Mouse (Mus musculus) ZHBTc4 (cell line): ENCODE data around the gene Nfkbib.

ENCODE experiments used
- DNase-seq: peaks from one replicate; pipeline ENCODE4 v3.0.0-alpha.2; 2011; ENCODE audit warnings: low read depth, low spot score

Gene Nfkbib

DNA sequence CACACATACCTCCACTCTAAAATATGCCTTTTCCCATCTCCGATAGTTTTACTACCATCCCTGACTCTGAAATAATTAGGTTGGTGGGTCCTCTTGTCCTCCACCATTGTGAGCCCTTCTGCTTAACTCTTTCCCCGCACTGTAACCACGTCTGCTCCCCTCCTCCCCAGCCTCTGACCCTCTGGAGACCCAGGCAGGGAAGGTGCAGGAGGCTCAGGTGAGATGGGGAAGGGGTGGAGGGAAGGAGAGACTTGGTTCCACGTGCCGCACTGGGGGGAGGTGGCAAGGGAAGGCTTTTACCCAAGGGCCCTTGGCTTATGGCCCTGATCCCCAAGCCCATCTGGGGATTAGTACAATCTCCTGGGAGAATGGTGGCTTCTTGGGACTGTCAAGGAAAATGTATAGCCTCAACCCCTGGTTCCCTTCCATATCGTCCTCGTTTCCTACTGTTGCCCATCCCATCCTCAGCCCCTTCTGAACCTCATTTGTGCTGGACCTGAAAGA, at the start of gene Nfkbib:
TSS of gene Nfkbib (minus strand) at position 51 of the 504 bp plus-strand sequence.
- no peak for DNase-seq

- DNase-seq = no peak
These were observed 49.6 kb upstream of the Nfkbib start for GRCm38 (mm10) chr7:28816920-28817319.

- DNase-seq = no peak
These were observed 48.9 kb upstream of the Nfkbib start for GRCm38 (mm10) chr7:28816201-28816600.

- no peak for DNase-seq
These were observed 47.9 kb upstream of the Nfkbib start for GRCm38 (mm10) chr7:28815230-28815629.

GRCm38 (mm10) chr7:28814306-28815034, 47.2 kb upstream of the Nfkbib start:
- no peak for DNase-seq

DNA sequence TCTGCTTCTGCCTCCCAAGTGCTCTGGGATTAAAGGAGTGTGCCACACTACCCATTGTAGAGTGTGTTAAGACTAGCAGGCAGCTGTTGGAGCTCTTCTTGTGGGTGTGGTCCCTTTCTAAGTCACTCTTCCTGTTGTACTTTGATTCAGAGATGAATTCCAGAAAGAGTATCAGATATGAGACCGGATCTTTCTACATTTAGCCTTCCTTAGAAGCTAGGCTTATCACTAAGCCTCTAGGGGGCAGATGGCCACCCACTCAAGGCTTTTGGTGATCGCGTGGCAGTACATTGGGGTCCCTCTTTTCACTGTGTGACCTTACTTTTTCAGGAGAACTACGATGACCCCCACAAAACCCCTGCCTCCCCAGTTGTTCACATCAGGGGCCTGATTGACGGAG, 45.6 kb upstream of the Nfkbib start:
- no peak for DNase-seq

- DNase-seq = no peak
These were observed 45.1 kb upstream of the Nfkbib start for GRCm38 (mm10) chr7:28812436-28812835.

DNA sequence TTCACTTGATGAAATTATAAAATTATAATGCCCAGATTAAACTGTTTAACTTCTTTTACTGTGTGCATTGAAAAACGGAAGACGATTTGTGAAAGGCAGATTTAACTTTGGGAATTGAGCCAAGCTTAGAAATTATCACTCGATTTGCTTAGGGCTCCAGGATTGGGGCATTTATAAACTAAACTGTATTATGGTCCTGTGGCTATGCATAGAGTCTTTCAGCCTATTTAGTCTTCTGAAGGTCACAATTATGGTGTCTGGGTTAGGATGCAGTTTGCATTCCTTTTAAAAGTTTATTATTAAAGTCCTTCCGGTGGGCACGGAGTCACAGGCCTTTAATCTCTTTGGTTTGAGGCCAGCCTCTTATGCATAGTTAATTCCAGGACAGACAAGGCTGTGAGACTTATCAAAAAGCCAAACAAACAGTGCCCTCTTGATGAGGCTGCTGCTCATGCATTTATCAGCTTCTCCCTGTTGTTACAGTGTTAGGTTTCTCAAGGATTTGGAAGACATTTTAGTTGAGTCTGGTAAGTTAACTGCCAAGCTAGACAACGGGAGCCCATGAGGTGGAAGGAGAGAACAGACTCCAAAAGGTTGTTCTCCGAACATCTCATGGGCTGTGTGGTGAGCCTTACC, 44.4 kb upstream of the Nfkbib start:
- no peak for DNase-seq

DNA sequence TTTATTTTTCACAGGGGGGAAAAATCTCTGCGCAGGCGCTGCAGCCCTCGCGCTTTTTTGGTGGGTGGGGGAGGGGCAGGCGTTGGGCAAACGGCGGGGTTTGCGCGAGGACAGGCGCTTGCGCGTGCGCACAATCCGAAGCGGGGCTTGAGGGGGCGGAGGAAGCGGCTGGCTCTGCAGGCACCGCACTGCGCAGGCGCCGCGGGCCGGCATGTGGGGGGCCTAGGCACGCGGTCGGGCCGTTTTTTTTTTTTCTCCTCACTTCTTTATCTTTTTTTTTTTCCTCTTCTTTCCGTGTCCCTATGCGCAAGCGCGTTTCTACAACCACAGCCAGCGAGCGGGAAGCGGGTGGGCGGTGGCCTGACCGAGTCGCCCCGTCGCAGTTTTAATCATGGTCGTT, 43.9 kb upstream of the Nfkbib start:
- DNase-seq = peak; percentile 96

- peak; percentile 100 for DNase-seq
These were observed 43.1 kb upstream of the Nfkbib start for GRCm38 (mm10) chr7:28810107-28811066.

DNA sequence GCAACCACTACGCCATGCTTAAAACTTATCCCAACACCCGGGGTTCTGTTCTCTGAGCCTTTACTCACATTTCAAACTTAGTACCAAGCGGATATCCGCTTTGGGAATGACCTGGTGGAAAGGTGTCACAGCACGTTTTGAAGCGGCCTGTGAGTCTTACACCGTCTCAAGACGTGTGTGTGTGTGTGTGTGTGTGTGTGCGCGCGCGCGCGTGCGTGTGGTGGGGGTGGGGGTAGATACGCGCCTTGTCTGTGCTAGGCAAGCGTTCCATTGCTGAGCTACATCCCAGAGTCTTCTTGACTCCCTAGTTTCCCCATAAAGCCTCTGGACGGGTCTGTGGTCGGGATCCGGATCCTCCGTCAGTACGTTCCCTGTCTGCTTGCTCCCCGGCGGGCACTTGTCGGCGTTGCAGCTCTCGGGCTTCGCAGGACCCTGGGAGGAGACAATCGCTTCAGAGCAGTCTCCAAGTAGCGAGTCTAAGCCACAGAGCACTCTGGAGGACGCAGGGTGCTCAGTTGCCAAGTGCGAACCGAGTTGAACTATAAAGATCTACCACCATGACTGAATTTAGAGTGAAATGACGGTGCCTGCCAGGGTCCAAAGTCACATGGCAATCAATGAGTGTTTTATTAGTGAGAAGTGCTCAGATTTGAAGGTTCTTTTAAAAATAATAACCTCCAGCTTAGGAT, 42.2 kb upstream of the Nfkbib start:
- peak; percentile 73 for DNase-seq

- DNase-seq = peak; percentile 91
These were observed 41.7 kb upstream of the Nfkbib start for GRCm38 (mm10) chr7:28808957-28809393.

GRCm38 (mm10) chr7:28808221-28808941, 41.1 kb upstream of the Nfkbib start, which contains the start of gene Hnrnpl:
Hnrnpl (plus strand) TSS chr7:28808541.
- DNase-seq = peak; percentile 61

DNA sequence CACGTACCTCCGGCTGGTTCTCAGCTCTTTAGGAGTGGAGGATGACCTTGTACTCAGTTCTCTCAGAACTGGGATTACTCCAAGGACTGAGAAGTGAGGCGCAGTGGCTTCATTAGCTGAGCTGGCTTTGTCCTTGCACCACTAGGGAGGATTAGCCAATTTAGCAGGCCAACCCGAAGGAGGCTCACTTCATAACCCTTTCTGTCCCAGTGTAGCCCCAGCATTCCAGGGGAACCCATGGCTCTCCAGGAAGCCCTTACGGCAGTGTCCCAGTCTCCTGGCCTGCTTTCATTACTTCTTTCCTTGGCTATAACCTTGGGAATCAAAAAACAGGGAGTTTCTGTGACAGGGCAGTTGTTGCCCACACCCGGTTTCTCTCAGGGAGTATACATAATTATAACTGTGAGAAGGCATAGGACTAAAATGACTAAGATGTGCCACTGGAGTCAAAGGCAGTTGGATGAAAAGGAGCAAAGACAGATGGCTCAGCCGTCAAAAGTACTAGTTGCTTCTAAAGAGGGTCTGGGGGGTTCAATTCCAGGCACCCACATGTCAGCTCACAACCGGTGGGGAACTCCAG, 40.4 kb upstream of the Nfkbib start:
- DNase-seq = no peak

GRCm38 (mm10) chr7:28806869-28807268, 39.6 kb upstream of the Nfkbib start:
- DNase-seq = no peak

DNA sequence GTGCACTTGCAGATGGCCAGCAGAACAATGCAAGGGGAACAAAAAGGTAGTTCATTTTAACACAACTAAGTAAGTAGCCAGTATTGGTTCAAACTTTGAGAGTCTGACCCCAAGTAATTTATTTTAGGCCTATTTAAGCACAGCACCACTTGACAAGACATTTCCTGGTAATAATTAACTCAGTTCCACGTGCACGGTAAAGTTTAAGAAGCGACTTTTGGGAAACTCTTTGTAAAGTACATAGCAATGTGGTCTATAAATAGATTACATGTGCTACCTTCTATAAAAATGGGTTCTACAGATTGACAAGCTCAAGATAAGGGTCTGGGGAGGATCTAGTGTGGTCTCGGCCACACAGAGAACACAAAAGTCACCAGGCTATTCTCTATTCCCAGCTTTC, 36.4 kb upstream of the Nfkbib start:
- no peak for DNase-seq

GRCm38 (mm10) chr7:28802846-28803588, 35.7 kb upstream of the Nfkbib start:
- peak; percentile 79 for DNase-seq

GRCm38 (mm10) chr7:28801901-28802670, 34.8 kb upstream of the Nfkbib start:
- DNase-seq = no peak

DNA sequence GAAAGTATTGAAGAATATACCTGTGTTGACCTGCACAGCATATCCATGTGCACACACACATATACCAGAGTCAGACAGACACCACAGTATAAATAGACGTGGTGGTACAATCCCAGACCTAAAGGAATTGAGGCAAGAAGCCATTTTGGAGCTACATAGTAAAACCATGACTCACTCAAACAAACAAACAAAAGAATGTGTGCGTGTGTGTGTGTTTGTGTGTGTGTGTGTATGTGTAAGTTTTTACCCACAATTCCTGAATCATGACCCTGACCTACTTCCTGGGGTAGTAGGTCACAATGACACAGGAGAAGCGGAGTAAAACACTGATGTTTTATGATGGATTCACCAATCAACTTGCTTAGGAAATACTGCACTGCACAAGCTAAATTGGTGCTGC, 34.1 kb upstream of the Nfkbib start:
- no peak for DNase-seq
